Mouse (Mus musculus): ENCODE measurements around the gene Fam228b.
A peak's percentile ranks its signal among the peaks of the same experiment; 100 is the strongest.
"Not testable (repeated sequence)": the region's sequence is repeated elsewhere in the genome, so short reads cannot be mapped to it uniquely, and the experiment has no call there.

Gene Fam228b

DNA sequence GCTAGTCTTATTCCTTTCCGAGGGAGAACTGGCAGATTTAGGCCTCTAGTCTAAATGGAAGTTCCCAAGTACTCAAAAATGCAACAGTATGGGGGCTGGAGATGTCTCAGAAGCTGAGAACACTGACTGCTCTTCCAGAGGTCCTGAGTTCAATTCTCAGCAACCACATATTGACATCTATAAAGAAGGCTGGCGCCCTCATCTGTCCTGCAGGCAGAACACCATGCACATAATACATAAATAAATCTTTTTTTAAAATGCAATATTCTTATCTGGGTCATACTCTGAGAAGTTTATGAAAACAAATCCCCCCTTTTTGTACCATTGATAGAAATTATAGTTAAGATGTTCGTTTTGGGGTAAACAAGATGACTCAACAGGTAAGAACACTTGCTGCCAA is 26.9 kb downstream of the Fam228b start:
- DNase-seq (ENCODE audit: low read depth, low spot score), result peak; percentile 15

DNA sequence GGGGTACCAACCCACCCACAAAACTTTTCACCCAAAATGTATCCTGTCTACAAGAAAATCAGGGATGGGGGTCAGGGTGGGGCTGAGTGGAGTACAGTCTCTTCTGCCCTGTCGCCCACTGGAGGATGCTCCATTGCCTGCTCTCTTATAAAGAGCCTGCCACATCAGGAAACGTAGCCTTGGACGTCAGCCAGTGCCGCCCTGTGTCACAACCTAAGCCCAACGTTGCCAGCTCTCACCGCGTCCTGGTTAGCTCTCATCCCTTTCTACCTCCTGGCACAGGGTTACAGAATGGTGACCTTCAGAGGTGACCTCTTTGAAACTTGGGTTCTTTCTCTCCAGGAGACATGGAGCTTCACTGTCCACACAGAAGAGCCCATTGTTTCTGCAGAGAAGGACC is 28.2 kb downstream of the Fam228b start:
- no peak for DNase-seq (ENCODE audit: low read depth, low spot score)

DNA sequence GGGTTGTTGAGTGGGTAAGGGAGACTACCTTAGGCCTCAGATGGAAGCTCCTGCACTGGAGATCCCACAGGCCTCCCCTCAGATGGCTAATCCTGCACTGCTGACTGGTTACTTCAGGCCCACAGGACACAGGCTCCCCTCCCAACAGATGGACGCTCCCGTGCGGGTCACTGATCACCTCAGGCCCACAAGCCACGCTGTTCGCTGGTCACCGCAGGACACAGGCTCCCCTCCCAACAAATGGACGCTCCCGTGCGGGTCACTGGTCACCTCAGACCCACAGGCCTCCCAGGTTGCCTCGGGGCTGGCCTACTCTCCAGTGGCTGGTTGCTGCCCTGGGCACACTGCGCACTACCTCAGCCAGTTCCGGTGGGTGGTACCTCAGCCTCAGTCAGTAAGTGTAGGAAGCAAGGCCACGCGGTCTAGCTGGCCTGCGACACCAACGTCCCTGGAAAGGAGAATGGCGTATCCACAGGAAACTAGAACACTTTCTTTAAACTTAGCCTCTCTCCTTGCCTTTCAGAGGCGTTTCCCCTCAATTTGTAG is 31.0 kb downstream of the Fam228b start, which contains the start of gene Fam228a:
Gene Fam228a (minus strand): TSS at position 400 of the 546 bp plus-strand sequence.
- no peak for DNase-seq (ENCODE audit: low read depth, low spot score)

GRCm38 (mm10) chr12:4732332-4732731 is 36.7 kb downstream of the Fam228b start:
- DNase-seq (ENCODE audit: low read depth, low spot score), result no peak

DNA sequence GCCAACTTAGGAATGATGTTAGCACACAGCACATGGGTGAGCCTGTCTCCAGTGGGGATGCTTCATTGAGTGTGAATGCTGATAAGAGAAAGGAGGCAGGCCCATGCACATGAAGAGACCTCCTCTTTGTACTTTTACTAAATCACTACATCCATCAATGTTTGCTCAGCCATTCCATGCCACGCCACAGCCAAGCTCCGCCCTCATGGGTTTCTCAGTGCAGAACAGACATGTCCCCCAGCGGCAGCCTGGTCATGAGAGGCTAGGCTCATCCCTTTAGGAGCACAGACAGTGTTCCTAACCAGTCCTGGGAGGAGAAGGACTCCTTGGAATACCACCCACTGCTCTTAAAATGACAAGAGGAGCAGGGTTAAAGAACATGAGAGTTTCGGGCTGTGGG is 37.4 kb downstream of the Fam228b start:
- DNase-seq (ENCODE audit: low read depth, low spot score), result no peak

DNA sequence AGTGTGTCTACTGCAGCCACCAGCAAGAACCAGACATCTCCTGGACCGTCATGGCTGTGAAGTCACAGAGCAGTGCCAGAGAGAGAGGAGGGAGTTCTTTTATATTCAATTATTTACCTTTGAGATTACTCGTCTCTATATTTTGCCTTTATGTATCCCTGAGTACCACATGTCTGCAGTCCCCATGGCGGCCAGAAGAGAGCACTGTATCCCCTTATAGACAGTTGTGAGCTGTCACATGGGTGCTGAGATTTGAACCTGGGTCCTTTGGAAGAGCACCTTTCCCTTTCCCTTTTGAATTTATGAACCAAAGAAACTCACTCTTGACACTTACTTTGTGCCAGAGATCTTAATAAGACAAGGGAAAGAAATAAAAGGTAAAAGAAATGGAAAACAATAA is 39.9 kb downstream of the Fam228b start:
- DNase-seq (ENCODE audit: low read depth, low spot score), result peak; percentile 16

DNA sequence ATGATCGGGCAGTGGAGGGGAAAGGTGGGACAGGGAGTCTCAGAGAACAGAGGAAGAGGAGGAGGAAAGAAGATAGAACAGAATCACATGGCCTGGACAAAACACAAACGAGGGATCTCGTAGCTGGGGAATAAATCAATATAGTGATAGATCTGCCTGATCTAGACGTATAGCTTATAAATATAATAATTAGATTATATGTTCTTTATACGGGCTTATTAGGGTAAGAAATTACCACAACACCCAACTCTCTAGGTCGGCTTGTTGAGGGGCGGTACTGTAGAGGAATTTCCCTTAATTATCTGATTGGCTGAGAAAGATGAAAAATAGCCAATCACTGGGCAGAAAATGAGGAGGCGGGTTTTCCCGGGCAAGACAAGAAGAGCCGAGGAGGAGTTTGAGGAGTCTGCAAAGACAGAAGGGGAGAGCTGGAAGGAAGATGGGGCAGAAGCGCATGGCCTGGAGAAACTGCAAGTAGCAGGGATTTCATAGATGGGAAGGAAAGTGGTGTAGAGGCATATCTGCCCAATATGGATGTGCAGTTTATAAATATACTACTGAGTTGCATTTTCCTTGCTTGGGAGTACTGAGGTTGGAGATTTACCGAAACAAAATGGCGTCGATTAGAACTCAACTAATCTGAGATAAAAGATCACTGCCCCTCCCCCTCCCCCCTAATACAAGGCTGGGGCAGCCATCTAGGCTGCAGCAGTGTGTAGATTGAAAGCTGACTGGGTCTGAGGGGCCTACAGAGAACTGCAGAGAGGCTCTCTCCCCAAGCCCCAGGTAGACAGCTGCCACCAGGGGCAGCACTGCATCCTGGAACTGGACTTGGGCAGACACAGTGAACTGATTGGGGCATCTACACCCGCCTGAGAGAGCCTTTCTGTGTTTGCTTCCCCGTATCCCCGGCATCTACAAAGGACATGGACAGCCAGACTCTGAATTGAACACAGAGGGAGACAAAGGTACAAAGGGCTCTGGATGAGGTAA is 49.0 kb downstream of the Fam228b start:
- peak; percentile 7 for DNase-seq (ENCODE audit: low read depth, low spot score)

DNA sequence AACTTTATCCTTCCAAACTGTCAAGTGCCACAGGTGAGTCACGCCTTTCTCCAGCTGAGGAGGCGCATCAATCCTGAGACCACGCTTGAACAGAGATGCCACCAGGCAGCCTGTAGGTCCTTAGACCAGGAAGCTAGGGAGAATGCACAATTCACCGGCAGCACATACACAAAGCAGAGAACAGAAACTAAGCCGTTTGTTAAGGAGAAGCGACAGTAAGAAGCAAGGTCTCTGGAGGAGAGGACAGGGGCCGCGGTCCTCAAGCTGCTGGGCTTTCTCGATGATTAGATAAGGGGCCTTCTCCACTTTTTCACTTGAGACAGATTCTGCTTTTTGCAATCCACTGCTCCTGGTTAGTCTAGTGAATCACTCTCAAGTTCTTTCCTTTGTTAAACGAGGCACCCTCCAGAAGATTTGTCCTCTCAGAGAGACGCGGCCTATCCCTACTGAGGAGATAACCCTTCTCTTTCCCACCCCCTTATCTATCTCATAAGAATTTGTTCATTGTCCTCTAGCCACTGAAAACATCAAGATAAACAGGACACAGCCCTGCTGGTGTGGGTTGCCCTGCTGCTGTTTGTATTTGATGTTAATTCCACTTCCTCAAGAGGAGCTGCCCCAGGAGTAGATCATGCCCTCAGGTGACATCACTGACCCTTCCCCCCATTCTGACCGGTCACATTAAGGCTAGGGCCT is 49.9 kb downstream of the Fam228b start:
- no peak for DNase-seq (ENCODE audit: low read depth, low spot score)

DNA sequence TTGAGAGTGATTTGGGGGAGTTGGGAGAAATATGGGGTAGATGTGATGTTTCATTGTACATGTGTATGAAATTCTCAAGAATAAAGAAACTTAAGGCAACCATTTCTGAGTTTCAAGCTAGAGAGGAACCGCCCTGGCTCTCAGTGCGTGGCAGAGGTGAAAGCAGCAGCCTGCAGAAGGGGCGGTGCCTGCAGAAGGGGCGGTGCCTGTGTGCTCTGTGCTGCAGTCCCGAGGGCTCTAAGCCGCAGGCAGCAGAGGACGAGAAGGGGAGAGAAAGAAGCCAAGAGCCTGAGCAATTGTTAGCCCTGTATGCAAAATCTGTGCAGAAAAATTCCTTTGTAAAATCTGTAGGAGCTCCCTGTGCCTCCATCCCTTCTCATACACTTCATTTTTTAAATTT is 51.6 kb downstream of the Fam228b start:
- no peak for DNase-seq (ENCODE audit: low read depth, low spot score)

- DNase-seq (ENCODE audit: low read depth, low spot score), result no peak
Observed at GRCm38 (mm10) chr12:4715606-4716005, 53.5 kb downstream of the Fam228b start.

DNA sequence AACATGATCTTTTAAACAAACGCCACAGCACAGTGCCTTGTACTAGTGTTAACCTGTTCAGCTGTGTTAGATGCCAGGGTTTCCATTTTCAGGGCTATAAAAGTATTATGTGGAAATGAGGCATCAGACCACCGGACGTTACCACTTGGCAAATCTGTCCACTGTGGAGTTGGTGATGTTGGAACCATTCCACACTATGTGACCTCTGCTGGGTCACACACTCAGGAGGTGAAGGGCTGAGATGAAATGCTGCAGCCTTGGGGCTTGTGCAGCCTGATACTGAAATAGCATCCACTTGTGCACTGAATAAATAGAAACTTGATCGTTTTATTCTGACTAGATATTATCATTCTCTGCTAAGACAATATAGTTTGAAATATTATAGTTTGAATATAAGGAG is 55.7 kb downstream of the Fam228b start:
- DNase-seq (ENCODE audit: low read depth, low spot score), result no peak

GRCm38 (mm10) chr12:4709926-4710325 is 59.1 kb downstream of the Fam228b start:
- no peak for DNase-seq (ENCODE audit: low read depth, low spot score)

- no peak for DNase-seq (ENCODE audit: low read depth, low spot score)
Observed at GRCm38 (mm10) chr12:4708881-4709604, 60.0 kb downstream of the Fam228b start.

GRCm38 (mm10) chr12:4708296-4708695 is 60.8 kb downstream of the Fam228b start:
- DNase-seq (ENCODE audit: low read depth, low spot score), result no peak

DNA sequence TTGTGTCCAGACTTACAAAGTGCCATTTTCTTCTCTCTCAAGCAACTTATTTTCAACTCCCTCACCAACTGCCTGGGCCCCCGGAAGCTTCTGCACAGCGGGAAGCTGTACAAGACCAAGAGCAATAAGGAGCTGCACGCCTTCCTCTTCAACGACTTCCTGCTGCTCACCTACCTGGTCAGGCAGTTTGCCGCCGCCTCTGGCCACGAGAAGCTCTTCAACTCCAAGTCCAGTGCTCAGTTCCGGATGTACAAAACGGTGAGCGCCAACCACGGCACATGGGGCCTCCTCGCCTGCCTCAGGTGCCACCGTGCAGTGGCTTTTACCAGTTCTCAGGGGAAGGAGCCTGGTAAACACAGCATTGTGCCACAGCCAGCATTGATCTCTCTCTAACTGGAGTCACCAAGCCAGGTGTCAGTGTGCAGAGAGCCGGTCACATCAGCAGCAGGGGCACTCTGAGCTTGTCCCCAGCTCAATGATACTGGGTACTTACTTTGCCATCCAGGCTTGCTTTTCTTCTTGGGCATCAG is 61.5 kb downstream of the Fam228b start:
- no peak for DNase-seq (ENCODE audit: low read depth, low spot score)

- DNase-seq (ENCODE audit: low read depth, low spot score), result no peak
Observed at GRCm38 (mm10) chr12:4706901-4707300, 62.2 kb downstream of the Fam228b start.

GRCm38 (mm10) chr12:4706175-4706574 is 62.9 kb downstream of the Fam228b start:
- DNase-seq (ENCODE audit: low read depth, low spot score), result no peak

DNA sequence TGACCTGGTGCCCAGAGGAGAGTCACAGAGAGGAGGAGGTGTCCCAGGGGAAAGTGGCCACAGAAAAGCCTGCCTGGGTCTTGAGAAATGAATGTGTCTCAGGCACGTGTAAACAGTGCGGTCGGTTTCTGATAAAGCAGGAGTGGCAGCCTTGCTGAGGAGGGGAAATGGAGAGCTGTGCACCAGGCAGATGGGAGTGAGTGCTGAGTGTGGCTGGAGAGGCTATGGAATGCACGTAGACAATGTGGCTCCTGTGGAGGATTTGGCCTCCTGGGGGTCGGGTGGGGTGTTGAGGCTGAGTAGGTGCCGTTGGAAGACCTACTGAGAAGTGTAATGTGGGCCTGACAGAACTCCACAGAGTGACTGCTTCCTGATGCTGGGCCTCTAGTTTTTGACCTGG is 63.4 kb downstream of the Fam228b start:
- DNase-seq (ENCODE audit: low read depth, low spot score), result not testable (repeated sequence)

GRCm38 (mm10) chr12:4694534-4694933 is 74.5 kb downstream of the Fam228b start:
- no peak for DNase-seq (ENCODE audit: low read depth, low spot score)

DNA sequence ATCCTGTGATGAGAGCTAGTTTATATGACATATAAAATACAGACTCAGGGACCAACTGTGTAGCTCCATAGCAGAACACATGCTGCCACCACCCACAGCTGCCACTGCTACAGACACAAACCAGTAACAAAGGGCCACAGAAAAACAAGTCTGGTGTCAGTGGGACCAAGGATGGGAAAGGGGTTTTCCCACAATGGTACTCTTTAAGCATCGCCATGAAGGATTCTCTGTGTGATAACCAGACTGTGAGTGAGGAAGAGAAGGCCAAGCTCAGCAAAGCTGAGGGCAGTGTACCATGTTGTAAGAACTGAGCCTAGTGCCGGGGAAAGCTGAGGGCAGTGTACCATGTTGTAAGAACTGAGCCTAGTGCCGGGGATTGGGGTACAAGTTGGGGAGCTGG is 77.9 kb downstream of the Fam228b start:
- DNase-seq (ENCODE audit: low read depth, low spot score), result no peak
